Mouse (Mus musculus): ENCODE measurements around the gene Zdhhc6.

GRCm38 (mm10) chr19:55295075-55295474, 20.8 kb downstream of the Zdhhc6 start:
- no peak for TF ChIP-seq POLR2A (IDR thresholded peaks at IDR 0.05; ENCODE audit: borderline replicate concordance, extremely low read depth, insufficient read depth, insufficient read length, poor library complexity, severe bottlenecking)
- TF ChIP-seq CTCF (IDR thresholded peaks at IDR 0.05; ENCODE audit: borderline replicate concordance, extremely low read depth, insufficient read depth, insufficient read length) = no peak
